Mouse (Mus musculus): Measurements from ENCODE around the gene Ppib. TPM values are rescaled to one million over a fixed set of nuclear protein-coding genes. Genes with fewer than 3 reads are reported as not detected.

Gene Ppib
- total and polyA plus RNA-seq, 2 experiments from 2014 or later, result 209 to 339 TPM

- WGBS, result 51% methylated on average over 4 of the region's 4 CpGs
- peak; percentile 54 for DNase-seq (ENCODE audit: low spot score)
- Histone ChIP-seq H3K36me3 (ENCODE audit: insufficient read depth, low read length) (peaks cover 47% of the 10 kb centered on the region), H3K27me3 (ENCODE audit: insufficient read depth, low read length) (no peaks in the 10 kb centered on the region), H3K4me3 (ENCODE audit: low read depth, low read length) (no peak overlapping the region), H3K4me1 (ENCODE audit: insufficient read depth, low read length) (no peaks in the 10 kb centered on the region), H3K9ac (replicated peaks; ENCODE audit: low read length, poor library complexity, severe bottlenecking) (no peak overlapping the region), H3K4me2 (ENCODE audit: low read depth, low read length, poor library complexity, severe bottlenecking) (no peak overlapping the region), H3K9me3 (ENCODE audit: low read length) (no peaks in the 10 kb centered on the region), H3K27ac (ENCODE audit: low read depth, low read length) (no peak overlapping the region)
- peak; percentile 74 for TF ChIP-seq CTCF (IDR thresholded peaks at IDR 0.05)
- no peak for ATAC-seq (ENCODE audit: low FRiP score)
Measured at GRCm38 (mm10) chr9:66088411-66088810, 28.4 kb downstream of the Ppib start.

GRCm38 (mm10) chr9:66090593-66091244 is 30.7 kb downstream of the Ppib start:
- Histone ChIP-seq H3K4me1 (ENCODE audit: insufficient read depth, low read length) (no peaks in the 10 kb centered on the region), H3K4me2 (ENCODE audit: low read depth, low read length, poor library complexity, severe bottlenecking) (no peak overlapping the region), H3K9me3 (ENCODE audit: low read length) (no peaks in the 10 kb centered on the region), H3K27me3 (ENCODE audit: insufficient read depth, low read length) (no peaks in the 10 kb centered on the region), H3K9ac (replicated peaks; ENCODE audit: low read length, poor library complexity, severe bottlenecking) (no peak overlapping the region), H3K36me3 (ENCODE audit: insufficient read depth, low read length) (peaks cover 68% of the 10 kb centered on the region), H3K27ac (ENCODE audit: low read depth, low read length) (no peak overlapping the region), H3K4me3 (ENCODE audit: low read depth, low read length) (no peak overlapping the region)
- DNase-seq (ENCODE audit: low spot score) (peak; percentile 26), ATAC-seq (ENCODE audit: low FRiP score) (no peak)
- TF ChIP-seq CTCF (IDR thresholded peaks at IDR 0.05), result no peak
- 90% methylated on average over 13 of the region's 13 CpGs for WGBS

- no peak overlapping the region for H3K4me2 ChIP-seq (ENCODE audit: low read depth, low read length, poor library complexity, severe bottlenecking)
- H3K27me3 ChIP-seq (ENCODE audit: insufficient read depth, low read length), result no peaks in the 10 kb centered on the region
- no peak overlapping the region for H3K9ac ChIP-seq (replicated peaks; ENCODE audit: low read length, poor library complexity, severe bottlenecking)
- H3K4me3 ChIP-seq (ENCODE audit: low read depth, low read length), result no peak overlapping the region
- no peak for TF ChIP-seq CTCF (IDR thresholded peaks at IDR 0.05)
- ATAC-seq (ENCODE audit: low FRiP score) (no peak), DNase-seq (ENCODE audit: low spot score) (no peak)
- no peaks in the 10 kb centered on the region for H3K4me1 ChIP-seq (ENCODE audit: insufficient read depth, low read length)
- no peaks in the 10 kb centered on the region for H3K9me3 ChIP-seq (ENCODE audit: low read length)
- no peak overlapping the region for H3K27ac ChIP-seq (ENCODE audit: low read depth, low read length)
- H3K36me3 ChIP-seq (ENCODE audit: insufficient read depth, low read length), result peaks cover 76% of the 10 kb centered on the region
- WGBS, result 82% methylated on average over 6 of the region's 6 CpGs
Measured at GRCm38 (mm10) chr9:66091327-66092231, 31.6 kb downstream of the Ppib start.

GRCm38 (mm10) chr9:66092664-66093063 is 32.6 kb downstream of the Ppib start:
- no peak for ATAC-seq (ENCODE audit: low FRiP score)
- 87% methylated on average over 2 of the region's 2 CpGs for WGBS
- TF ChIP-seq CTCF (IDR thresholded peaks at IDR 0.05), result no peak
- Histone ChIP-seq H3K9me3 (ENCODE audit: low read length) (no peaks in the 10 kb centered on the region), H3K27me3 (ENCODE audit: insufficient read depth, low read length) (no peaks in the 10 kb centered on the region), H3K4me1 (ENCODE audit: insufficient read depth, low read length) (no peaks in the 10 kb centered on the region), H3K9ac (replicated peaks; ENCODE audit: low read length, poor library complexity, severe bottlenecking) (no peak overlapping the region), H3K4me3 (ENCODE audit: low read depth, low read length) (no peak overlapping the region), H3K36me3 (ENCODE audit: insufficient read depth, low read length) (peaks cover 78% of the 10 kb centered on the region), H3K27ac (ENCODE audit: low read depth, low read length) (no peak overlapping the region), H3K4me2 (ENCODE audit: low read depth, low read length, poor library complexity, severe bottlenecking) (no peak overlapping the region)
- DNase-seq (ENCODE audit: low spot score), result no peak

- ATAC-seq (ENCODE audit: low FRiP score) (no peak), DNase-seq (ENCODE audit: low spot score) (no peak)
- H3K27me3 ChIP-seq (ENCODE audit: insufficient read depth, low read length), result no peaks in the 10 kb centered on the region
- H3K4me2 ChIP-seq (ENCODE audit: low read depth, low read length, poor library complexity, severe bottlenecking), result no peak overlapping the region
- no peak overlapping the region for H3K27ac ChIP-seq (ENCODE audit: low read depth, low read length)
- TF ChIP-seq CTCF (IDR thresholded peaks at IDR 0.05), result no peak
- H3K36me3 ChIP-seq (ENCODE audit: insufficient read depth, low read length), result peaks cover 59% of the 10 kb centered on the region
- no peak overlapping the region for H3K9ac ChIP-seq (replicated peaks; ENCODE audit: low read length, poor library complexity, severe bottlenecking)
- H3K9me3 ChIP-seq (ENCODE audit: low read length), result no peaks in the 10 kb centered on the region
- 81% methylated on average over 8 of the region's 8 CpGs for WGBS
- no peak overlapping the region for H3K4me3 ChIP-seq (ENCODE audit: low read depth, low read length)
- no peaks in the 10 kb centered on the region for H3K4me1 ChIP-seq (ENCODE audit: insufficient read depth, low read length)
Measured at GRCm38 (mm10) chr9:66101577-66101976, 41.6 kb downstream of the Ppib start.

- no peaks in the 10 kb centered on the region for H3K27me3 ChIP-seq (ENCODE audit: insufficient read depth, low read length)
- ATAC-seq (ENCODE audit: low FRiP score) (no peak), DNase-seq (ENCODE audit: low spot score) (no peak)
- no peak overlapping the region for H3K9ac ChIP-seq (replicated peaks; ENCODE audit: low read length, poor library complexity, severe bottlenecking)
- H3K9me3 ChIP-seq (ENCODE audit: low read length), result no peaks in the 10 kb centered on the region
- H3K36me3 ChIP-seq (ENCODE audit: insufficient read depth, low read length), result peaks cover 57% of the 10 kb centered on the region
- H3K4me1 ChIP-seq (ENCODE audit: insufficient read depth, low read length), result no peaks in the 10 kb centered on the region
- no peak overlapping the region for H3K4me2 ChIP-seq (ENCODE audit: low read depth, low read length, poor library complexity, severe bottlenecking)
- no peak overlapping the region for H3K27ac ChIP-seq (ENCODE audit: low read depth, low read length)
- TF ChIP-seq CTCF (IDR thresholded peaks at IDR 0.05), result no peak
- no peak overlapping the region for H3K4me3 ChIP-seq (ENCODE audit: low read depth, low read length)
- WGBS, result 93% methylated on average over 6 of the region's 6 CpGs
Measured at GRCm38 (mm10) chr9:66102668-66103067, 42.6 kb downstream of the Ppib start.
